Mouse (Mus musculus) left cerebral cortex, postnatal 10 days (tissue): ENCODE results near the gene Hdac5. TPM values are rescaled to one million over a fixed set of nuclear protein-coding genes. Genes with fewer than 3 reads are reported as not detected.
"Not testable (repeated sequence)": the region's sequence is repeated elsewhere in the genome, so short reads cannot be mapped to it uniquely, and the experiment has no call there.

Experiments used
- DNase-seq, 2 experiments: peaks; one replicate each; pipeline ENCODE4 v3.0.0; 2021 to 2022; ENCODE audit warnings: low spot score in 2 of 2, mixed read lengths in 1 of 2; ENCODE audit errors: extremely low spot score in 1 of 2
- intact Hi-C: fragments of 180-260 bp; cut with DNase I; formaldehyde crosslinking; loops from one replicate; pipeline ENCODE4 v1.15.1; 2025
- total RNA-seq, 2 experiments: library from RNA; stranded (reverse); gene quantifications; 2 replicates each; pipeline ENCODE4 v1.2.3; 2021

The Hdac5 gene
- total RNA-seq, 2 experiments from 2014 or later, result 190 TPM

DNA sequence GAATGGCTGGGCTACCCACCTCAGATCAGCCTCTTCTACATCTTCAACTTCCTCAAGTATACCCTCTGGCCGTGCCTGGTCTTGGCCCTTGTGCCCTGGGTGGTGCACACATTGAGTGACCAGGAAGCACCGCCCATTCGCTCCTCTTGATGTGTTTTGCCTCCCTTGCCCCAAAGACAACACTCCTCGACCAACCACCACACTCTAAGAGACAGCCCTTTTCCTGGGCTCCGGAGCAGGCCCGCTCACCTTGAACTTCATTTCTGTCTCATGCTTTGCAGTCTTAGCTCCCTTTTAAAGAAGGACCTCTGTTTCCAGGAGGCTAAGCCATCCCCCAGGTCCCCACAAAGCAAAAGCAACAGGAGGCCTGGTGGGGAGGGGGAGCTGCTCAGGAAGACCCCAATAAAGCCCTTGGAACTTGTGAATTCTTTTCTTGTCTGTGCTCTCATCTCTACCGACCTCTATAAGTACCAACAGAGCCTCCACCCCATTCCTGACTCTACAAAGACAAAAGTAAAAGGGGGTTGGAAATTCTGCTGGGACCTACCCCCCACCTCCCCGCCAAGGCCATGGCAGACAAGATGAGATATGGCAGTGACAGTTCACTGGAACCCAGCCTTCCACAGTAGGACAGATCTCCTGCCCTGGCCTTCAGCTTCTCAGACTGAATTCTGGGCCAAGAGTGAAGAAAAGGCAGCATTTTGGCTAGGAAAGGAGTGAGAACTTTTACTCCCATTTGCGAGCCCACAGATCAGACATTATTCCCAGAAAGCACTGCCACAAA is 36.1 kb downstream of the Hdac5 start:
- intact Hi-C loops, result no loop called here
- DNase-seq, result no peak

DNA sequence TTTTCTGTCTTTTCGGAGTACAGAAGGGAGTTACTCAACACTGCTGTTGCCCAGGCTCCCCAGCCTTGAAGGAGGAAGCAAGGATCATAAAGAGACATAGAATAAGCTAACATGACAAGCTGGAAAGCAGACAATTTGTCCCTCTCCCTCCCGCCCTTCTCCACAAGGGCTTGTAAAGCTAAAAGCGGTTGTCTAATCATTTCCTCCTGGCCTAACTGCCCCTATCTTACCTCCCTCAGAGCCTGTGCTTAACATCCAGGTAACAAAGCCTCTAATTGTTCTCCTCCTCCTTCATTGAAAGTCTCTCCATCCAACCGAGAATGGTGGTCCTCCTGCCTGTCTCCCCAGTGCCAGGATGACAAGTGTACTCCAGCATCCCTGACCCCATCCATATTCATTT is 39.1 kb downstream of the Hdac5 start:
- intact Hi-C loops, result no loop called here
- no peak for DNase-seq

DNA sequence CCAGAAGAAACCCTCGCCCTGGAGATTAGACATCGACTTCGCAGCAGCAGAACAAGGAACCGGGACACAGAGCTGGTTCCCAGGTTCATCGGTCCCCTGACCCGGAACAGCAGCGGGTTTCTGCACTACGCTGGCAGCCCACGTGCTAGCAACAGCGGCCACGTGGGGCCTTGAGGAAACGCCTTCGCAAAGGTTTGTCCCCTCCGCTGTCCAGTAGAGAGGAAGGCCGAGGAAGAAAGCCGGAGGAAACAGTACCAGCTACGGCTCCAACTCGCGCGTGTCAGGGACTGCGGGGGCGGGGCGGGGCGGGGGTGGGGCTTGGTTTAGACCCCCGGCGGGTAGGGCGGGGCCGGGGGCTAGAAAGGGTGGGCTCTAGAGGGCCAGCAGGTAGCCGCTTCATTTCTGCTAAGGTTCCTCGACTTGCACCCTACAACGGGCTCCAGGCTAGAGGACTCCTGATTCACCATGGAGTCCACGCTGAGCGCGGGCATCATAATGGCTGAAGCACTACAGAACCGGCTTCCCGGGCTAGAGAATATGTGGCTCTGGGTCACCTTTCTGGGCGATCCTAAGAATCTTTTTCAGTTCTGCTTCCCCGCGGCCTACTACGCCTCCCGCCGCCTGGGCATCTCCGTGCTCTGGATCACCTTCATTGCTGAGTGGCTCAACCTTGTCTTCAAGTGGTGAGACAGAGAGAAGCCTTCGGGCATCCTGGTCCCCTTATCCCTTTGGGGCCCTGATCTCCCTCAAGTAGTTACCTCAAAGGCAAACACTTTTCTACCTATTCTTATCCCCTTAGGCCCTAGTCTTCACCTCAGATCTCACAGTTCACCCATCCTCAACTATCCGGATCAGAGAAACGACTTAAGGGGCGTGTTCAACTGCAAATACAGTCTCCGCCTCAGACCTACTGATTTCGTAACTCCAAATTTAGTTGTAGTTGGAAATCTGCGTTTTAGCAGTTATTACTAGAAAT is 40.2 kb downstream of the Hdac5 start, which contains the start of gene G6pc3:
TSS of gene G6pc3 (plus strand) at position 160 of the 976 bp plus-strand sequence.
- peak; percentile 91 to 93 for DNase-seq
- intact Hi-C loops, result no loop called here

DNA sequence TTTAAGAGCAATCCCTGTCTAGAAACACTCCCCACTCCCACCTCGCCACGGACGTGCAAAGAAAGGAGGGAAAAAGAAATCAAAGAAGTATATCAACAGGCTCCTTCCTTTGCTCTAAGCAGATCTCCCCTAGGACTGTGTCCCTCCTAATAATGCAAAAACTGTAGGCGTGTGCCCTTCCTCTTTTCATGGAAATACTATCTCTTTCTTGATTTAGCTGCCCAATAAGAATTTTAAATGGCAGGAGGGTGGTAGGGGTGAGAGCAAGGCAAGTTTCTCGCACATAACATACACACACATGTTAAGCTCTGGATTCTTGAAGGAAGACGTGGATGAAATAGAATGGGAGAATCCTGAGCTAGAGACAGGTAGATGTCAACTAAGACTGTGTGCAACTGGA is 41.0 kb downstream of the Hdac5 start:
- DNase-seq, result no peak
- intact Hi-C loops, result no loop called here

DNA sequence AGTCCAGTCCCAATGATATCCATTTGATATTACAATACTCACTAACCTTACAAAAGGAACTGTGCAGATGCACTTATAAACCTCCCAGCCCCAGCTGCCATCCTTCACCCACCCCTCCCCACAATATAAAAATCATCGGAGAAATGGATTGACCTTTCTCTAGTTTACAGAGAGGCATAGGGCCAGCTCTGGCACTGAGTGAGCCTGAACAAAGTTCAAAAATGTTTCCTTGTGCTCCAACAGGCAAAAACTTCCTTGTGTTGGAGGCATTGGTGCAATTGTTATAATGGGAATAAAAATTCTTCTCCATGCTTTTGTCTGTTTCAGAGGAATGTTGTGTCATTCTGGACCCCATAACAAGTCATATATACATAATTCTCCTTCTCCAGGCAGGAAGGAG is 43.7 kb downstream of the Hdac5 start:
- DNase-seq, result no peak
- intact Hi-C loops, result no loop called here

DNA sequence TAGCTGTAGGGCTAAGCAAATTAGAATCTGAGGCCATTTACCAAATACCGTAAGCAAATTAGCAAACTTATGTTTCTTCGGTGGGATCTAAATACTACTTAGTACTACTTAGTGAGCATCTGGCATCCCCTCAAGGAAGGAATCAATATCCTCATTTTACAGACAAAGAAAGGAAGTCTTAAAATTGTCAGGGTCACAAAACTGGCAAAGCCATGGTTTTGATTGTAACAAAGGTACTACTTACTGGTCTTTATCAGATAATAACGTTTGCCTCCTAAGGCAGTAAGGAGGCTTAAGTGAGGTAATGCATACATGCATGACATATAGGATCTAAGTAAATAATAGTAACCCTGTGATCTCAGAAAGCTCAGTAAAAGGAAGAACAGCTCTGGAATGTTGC is 44.3 kb downstream of the Hdac5 start:
- no peak for DNase-seq
- intact Hi-C loops, result no loop called here

DNA sequence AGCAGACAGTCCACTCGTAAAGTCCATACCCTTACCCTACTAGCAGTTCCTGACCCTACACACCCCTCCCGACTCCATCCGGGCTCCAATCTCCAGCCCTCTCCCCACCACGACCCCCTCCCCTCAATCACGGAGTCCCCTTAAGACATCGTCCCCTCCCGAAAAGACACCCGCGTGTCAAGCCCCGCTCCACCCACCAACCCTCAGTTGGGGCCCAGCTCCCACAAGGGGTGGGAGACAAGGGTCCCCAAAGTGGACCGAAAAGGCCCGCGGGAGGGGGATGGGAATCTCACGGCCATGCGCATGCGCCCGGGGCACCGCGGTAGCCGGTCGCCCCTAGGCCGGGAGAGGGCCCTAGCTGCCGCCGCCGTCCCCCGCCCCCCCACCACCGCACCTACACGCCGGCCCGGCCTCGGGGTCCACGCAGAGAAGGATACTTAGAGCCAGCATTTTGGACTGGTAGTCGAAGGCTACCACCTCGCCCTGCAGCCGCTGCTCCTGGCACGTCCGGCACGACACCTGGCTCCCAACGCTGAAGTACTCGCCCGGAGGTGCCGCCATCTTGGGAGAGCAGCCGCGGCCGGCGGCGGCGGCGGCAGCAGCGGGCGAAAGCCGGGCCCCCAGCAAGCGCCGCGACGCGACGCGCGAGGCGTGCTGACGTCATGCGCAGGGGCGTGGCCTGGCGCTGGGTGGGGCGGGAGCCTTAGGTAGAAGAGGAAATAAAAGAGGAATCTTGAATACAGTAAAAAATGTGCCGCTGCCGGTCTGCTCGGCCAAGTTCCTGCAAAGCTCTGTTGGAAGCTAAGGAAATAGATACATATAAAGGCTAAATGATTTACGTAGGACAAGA is 45.1 kb downstream of the Hdac5 start, which contains the start of gene Lsm12:
TSS of gene Lsm12 (minus strand) at position 651 of the 850 bp plus-strand sequence.
- intact Hi-C loops, result no loop called here

DNA sequence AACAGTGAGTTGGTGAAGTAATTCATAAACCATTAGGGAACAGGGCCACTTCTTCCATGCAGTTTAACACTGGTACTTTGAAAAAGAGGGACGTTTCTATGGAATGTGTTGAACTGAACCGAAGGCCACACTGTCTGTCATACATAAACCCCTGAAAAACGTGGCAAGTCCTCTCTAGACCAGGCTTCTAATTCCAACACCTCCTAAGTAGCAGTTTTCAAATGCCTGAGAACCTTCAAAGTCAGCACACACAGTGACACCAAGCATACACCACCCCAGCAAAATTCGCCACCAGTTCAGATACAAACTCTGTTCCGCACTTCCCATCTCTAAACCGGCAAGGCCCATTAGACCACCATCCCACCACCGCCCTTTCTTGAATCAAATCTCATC is 45.7 kb downstream of the Hdac5 start:
- DNase-seq, result no peak
- intact Hi-C loops, result no loop called here

More for the DNA sequence above, 45.1 kb downstream of the Hdac5 start, which contains the start of gene Lsm12:
- DNase-seq, result peak; percentile 89 to 97

DNA sequence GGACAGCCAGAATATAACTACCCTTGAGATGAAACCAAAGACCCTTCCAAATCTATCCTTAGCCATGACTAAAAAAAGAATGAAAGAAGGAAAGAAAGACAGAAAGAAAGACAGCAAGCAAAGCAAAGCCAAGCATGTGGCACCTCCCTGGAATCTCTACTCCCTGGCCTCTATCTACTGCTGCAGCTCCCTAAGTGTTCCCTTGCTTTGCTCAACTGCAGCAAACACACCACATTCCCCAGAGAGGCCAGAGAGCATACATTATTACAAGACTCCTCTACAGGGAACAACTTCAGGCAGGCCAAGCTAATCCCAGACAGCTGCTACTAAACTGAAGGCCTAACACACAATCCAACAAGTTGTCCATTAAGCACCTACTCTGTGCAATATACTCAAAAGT is 50.1 kb downstream of the Hdac5 start:
- intact Hi-C loops, result no loop called here
- no peak for DNase-seq

DNA sequence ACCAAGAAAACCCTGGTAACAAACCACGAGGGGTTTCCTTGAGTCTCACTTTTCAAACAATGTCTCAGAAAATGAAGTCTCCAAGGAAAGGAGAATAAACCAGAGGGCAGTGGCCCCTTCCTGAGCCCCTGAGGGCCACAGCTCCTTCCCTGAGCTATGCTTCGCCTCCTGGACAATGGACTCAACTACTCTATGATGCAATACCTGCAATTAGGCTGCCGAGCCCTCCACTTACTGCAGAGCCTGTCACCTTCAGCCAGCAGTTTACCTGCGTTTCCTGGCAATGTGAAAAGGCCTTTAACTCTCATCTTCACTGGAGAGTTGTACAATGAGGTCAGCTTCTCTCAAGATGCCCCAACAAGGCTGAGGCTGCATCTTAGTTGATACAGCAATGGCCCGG is 61.3 kb downstream of the Hdac5 start:
- intact Hi-C loops, result no loop called here
- DNase-seq, result no peak

DNA sequence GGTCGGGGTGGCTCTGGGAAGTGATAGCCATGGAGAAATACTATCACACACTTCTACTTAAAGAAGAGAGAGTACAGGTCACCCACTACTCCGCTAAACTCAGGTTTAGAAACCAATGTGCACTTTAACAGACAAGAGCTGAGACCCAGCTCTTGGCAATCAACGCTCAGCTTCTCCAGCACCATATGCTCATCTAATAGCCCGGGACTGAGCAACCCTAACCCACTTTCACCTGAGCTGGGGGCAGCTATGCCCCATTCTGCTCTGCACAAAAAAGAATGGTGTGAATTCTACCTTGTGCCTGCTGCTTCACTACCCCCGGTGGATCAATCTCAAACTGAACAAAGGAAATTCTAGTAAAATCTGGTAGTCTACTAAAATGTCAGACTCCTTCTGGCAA is 62.4 kb downstream of the Hdac5 start:
- intact Hi-C loops, result no loop called here
- DNase-seq, result no peak

DNA sequence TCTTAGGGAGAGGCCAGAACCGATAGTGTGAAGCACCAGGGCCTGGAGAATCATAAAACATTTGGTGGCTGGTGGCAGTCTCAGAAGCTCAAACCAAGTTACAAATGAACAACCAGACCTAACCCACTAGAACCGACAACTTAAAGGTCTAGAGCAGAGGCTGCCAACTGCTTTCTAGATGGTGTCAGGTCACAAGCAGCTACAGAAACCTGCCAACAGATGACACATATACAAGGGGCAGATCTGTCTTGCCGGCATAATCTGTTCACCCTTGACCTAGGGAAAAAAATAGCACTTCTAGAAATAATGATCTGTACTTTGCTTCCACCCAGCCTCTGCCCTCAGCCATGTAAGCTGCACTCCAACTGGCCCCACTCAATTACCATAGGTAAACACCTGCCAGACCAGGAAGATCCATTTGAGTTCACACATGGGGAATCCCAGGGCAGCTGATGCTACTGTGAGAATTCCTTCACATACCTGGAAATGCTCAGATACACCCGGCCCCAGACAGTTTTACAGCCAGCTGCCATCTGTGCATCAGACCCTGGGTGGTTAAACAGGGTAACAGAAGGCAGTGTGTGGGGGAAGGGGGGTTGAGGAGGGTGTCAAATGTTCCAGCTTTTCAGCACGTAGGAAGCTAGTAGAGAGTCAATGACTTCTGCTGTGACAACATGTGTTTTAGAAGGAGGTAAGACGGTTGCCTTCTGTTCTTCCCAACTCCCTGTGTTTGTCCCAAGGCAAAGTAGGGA is 63.8 kb downstream of the Hdac5 start:
- DNase-seq, result no peak
- intact Hi-C loops, result no loop called here

DNA sequence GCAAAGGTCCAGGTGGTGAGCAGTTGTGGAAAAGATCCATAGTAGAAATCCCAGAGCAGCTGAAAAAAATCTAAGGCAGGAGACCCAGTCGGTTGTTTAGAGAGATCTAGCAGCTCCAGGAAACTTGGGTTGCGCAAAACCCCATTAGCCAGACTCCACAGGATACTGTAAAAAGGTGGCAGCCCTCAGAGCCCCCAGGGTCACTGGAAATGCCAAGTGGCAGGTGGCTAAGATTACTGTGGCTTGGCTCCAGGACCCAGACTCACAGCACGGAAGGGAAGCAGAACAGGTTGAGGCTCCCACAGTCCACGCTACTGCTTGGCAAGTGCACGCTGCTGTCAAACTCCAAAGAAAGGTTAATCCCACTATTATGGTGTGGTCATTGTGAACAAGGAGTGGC is 70.2 kb downstream of the Hdac5 start:
- intact Hi-C loops, result loop anchor here (5.0 kb wide), 1 partner anchor 108 kb away; the partner anchor contains the start of gene Asb16

DNA sequence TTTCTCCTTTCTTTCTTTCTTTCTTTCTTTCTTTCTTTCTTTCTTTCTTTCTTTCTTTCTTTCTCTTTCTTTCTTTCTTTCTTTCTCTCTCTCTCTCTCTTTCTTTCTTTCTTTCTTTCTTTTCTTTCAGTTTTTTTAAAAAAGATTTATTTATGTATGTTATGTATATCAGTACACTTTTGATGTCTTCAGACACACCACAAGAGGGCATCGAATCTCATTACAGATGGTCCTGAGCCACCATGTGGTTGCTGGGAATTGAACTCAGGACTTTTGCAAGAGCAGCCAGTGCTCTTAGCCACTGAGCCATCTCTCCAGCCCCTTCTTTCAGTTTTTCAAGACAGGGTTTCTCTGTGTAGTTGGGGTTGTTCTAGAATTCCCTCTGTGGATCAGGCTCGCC is 71.9 kb downstream of the Hdac5 start:
- intact Hi-C loops, result loop anchor here (5.0 kb wide), 1 partner anchor 109 kb away; the partner anchor contains the start of gene Asb16

More for the DNA sequence above, 70.2 kb downstream of the Hdac5 start:
- no peak for DNase-seq

DNA sequence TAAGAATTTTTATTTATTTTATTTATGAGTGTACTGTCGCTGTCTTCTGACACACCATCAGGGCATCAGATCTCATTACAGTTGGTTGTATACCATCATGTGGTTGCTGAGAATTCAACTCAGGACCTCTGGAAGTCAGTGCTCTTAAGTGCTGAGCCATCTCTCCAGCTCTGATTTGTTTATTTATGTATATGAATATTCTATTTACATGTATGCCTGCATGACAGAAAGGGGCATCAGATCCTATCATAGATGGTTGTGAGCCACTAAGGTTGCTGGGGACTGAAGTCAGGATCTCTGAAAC is 73.2 kb downstream of the Hdac5 start:
- no peak for DNase-seq
- intact Hi-C loops, result loop anchor here (5.0 kb wide), 1 partner anchor 111 kb away; the partner anchor contains the start of gene Asb16

More for the DNA sequence above, 71.9 kb downstream of the Hdac5 start:
- DNase-seq, result not testable (repeated sequence)

DNA sequence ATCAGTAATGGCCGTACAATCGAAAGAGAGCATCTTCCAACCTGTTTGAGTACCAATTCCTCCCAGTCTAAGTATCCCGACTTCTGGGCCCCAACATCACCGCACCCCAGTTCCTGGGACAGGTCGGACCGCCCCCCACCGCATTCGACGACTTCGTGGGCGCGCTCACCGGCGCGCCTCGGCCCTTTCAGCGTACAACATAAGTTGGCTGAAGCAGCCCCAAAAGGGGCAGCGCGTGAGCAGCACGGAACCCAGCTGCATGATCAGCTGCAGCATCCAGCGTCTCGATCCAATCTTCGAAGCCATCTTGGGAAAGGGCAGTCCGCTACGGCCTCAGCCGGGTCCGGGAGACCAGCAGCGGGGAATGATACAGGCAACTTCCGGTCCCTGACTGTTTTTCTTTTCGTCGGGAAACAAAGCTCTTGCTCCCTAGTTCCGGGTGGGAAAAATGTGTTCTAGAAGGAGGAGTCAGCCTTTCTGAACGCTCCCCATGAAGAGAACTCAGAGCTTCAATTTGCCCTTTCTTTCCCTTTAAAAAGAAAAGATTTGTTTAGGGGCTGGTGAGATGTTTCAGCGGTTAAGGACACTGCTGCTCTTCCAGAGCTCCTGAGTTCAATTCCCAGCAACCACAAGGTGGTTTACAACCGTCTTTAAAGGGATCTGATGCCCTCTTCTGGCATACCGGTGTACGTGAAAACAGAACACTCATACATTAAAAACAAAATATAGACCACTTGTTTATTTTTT is 73.8 kb downstream of the Hdac5 start, which contains the start of gene Tmem101:
TSS of gene Tmem101 (minus strand) at position 366 of the 747 bp plus-strand sequence.
- peak; percentile 93 for DNase-seq
- intact Hi-C loops, result loop anchor here (5.0 kb wide), 1 partner anchor 111 kb away; the partner anchor contains the start of gene Asb16
